Mouse (Mus musculus): ENCODE measurements around the gene Syt7.
A peak's percentile ranks its signal among the peaks of the same experiment; 100 is the strongest.

Gene Syt7

DNA sequence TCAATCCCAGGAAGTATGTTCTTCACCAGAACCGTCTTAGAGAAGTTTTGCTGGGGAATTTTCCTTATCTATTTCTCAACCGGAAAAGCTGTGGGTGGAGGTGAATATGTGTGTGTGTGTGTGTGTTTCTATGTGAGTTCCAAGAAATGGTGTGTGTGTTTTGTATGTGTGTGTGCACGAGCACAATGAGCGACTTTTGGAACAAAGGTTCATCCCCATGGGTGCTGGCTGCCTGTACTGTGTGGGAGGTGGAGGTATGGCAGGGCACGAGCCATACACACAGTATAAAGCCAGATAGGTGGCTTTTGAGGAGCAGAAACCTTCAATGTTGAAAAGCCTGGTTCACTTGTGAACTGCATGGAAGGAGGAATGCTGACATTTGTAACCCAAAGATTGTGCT, 1.2 kb upstream of the Syt7 start:
- no peak for DNase-seq (ENCODE audit: extremely low read depth, low read depth, low spot score)

- DNase-seq (ENCODE audit: extremely low read depth, low read depth, low spot score) = no peak
These were observed 655 bp downstream of the Syt7 start for GRCm38 (mm10) chr19:10389391-10390098.

- DNase-seq (ENCODE audit: extremely low read depth, low read depth, low spot score) = no peak
These were observed 1.3 kb downstream of the Syt7 start for GRCm38 (mm10) chr19:10390099-10390680.

DNA sequence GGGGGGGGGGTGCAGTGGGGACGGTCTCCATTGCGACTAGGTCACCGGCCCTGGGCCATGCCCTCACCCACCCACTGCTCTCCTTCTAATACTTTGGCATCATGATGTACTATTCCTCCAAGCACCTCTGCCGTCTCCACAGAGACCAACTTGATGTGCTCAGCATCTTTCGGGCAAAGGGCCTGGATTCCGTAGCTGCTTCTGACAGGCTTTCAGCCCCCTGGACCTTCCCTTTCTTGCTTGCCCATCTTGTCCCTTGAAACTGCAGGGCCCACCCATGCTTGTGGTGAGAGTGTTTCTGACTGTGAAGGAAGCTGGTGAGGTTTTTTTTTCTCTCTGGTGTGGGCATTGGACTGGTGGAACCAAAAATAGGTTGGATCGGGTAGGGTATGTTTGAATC, 2.1 kb downstream of the Syt7 start:
- DNase-seq (ENCODE audit: extremely low read depth, low read depth, low spot score) = no peak

DNA sequence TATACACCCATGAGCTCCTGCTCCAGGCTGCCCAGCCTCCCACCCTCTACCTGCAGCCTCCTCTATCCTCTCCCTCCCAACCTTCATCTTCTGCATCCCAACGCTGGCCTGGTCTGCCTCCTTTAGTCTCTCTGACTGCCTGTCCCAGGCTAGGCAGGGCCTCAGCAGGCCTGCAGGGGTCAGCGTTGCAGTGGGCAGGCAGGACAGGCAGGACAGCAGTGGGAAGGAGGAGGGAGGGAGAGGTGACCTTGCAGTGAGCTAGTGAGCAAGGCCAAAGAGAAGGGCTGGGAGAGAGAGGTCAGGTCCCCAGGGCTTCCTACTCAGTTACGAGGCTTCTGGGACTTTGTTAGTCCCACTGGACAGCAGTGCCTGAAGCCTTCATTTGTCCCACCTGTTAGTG, 3.1 kb downstream of the Syt7 start:
- DNase-seq (ENCODE audit: extremely low read depth, low read depth, low spot score) = no peak

DNA sequence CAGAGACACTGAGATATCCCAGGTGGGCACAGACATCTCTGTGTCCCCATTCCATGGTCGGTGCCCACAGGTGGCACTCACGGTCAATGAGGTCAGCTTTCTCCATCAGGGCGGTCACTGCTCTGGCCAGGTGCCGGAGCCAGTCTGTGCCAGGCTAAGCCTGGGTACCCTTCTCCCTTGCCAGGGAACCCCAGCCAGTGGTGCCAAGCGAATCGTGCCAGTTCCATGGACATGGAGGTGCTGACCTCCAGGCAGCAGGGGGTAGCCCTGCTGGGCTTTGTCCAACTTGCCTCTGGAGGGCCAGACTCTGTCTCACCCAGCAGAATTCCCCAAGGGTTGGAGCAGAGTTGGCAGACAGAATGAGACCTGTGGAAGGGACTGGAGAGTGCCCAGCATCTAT, 4.6 kb downstream of the Syt7 start:
- DNase-seq (ENCODE audit: extremely low read depth, low read depth, low spot score) = no peak

DNA sequence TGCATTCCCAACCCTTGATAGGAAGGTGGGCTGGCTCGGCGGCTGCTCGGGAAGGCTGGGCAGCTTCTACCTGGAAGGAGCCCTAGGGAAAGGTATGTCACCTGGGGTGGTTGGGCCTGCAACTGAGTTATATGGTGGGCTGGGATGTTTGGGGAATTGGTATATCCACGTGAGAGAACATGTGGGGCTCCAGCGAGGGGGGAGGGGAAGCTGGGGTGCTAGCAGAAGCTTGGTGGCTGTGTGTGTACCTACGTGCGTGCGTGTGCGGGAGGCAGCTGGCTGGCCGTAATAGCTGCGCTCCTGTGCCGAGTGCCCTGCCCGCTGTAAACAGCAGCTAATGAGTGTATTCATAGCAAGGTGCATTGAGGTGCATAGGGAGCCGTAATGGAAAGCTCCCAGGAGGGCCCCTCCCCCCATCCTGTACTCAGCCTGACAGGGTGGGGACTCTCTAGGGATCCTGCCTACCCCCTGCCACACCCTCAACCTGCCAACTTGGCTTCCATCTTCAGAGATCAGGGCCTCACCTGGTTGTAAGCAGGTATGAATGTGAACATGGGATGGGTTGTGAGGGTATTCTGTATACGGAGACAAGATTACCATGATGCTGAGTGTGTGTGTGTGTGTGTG, 5.1 kb downstream of the Syt7 start:
- no peak for DNase-seq (ENCODE audit: extremely low read depth, low read depth, low spot score)

DNA sequence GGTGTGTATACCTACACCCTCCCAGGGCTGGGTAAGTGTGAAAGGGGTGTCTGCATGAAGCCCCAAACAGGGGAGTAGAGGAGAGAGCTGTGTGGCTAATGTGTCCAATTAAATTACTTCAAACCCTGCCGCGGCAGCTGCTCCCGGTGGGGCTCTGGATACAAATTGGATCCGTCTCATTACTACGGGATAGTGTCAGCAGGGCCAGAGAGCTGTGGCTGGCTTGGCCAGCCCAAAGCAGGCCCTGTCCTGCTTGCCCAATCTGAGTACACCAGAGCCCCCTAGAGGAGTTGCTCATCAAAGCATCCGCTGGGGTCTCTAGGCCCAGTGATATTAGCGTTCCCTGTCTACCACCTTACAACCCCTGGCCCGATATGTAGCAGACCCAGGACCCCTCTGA, 6.3 kb downstream of the Syt7 start:
- no peak for DNase-seq (ENCODE audit: extremely low read depth, low read depth, low spot score)

DNA sequence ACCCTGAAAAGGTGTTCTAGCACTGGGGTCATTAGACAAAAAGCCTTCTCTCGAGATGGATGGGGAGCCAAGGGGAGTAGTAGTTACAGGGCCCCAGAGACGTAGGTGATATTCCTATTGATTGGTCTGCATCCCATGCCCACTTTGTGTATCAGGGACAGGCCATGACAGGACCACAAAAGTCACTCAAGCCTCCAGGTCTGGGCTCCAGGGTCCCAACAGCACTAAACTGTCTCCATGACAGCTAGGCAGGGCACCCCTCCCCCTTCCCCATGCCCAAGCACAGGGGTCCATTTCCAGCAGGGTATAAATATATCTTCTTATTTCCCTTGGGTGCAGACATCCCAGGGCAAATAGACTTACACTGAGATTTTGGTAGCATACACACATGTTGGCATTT, 8.1 kb downstream of the Syt7 start:
- DNase-seq (ENCODE audit: extremely low read depth, low read depth, low spot score) = no peak

- no peak for DNase-seq (ENCODE audit: extremely low read depth, low read depth, low spot score)
These were observed 8.7 kb downstream of the Syt7 start for GRCm38 (mm10) chr19:10397479-10398153.

GRCm38 (mm10) chr19:10398296-10398695, 9.4 kb downstream of the Syt7 start:
- DNase-seq (ENCODE audit: extremely low read depth, low read depth, low spot score) = no peak

GRCm38 (mm10) chr19:10402771-10403494, 14.0 kb downstream of the Syt7 start:
- DNase-seq (ENCODE audit: extremely low read depth, low read depth, low spot score) = peak; percentile 21

- no peak for DNase-seq (ENCODE audit: extremely low read depth, low read depth, low spot score)
These were observed 14.9 kb downstream of the Syt7 start for GRCm38 (mm10) chr19:10403593-10404380.

DNA sequence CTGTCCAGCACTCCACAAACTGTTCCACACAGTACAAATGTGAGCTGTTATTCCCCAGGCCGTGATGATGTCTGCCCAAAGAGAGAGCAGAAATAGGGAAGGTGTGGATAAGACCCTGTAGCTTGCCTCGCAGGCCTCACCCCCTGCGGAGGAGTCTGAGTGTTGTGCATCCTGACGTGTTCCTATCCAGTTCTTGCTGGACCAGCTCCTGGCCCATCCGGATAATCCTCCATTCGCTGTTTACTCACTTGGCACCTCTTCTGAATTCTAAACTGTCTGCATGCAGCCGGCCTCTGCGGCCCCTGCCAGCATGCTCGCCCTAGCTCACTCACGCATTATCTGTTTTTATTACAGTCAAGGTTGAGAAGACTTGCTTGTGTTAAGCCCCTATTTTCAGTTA, 15.5 kb downstream of the Syt7 start:
- no peak for DNase-seq (ENCODE audit: extremely low read depth, low read depth, low spot score)

DNA sequence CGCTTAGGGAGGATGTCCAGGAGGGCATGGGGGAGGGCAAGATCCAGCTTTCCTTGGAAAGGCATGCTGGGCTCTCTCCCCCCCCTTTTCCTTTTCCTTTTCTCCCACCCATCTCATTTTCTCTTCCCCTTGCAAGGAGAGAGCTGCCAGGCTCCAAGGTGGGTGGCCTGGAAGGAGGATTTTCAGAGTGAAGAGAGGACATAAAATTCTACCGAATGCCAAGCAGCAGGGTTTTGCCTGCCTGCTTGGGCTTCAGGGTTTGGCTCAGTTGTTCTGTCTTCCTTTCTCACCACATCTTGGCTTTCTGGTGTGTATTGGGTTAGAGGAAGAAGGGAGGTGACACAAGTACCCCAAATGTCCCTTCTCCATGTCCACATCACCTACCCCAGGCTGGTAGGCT, 16.0 kb downstream of the Syt7 start:
- no peak for DNase-seq (ENCODE audit: extremely low read depth, low read depth, low spot score)

DNA sequence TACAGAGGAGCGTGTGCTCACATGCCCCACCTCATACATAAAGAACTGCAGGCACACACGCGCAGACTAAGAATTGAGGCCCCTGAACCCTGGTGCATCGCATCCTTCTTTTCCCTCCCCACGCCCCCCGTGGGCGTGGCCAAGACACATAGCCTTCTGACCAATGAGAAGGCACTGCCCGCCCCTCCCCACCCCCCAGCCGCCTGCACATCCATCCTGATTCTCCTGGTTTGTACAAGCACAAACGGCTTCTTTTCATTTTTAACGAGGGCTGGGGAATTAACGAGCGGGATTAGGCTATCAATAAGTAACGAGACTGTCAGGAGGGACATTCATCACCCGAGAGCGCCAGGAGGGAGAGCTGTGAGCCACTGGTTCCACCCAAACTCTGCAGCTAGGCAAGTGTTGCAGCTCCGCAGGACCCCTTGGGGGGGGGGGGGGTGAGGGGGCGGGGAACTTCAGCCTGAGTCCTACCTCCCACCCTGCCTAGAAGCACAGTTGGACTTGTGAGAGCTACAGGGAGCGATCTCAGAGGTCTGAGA, 24.9 kb downstream of the Syt7 start:
- DNase-seq (ENCODE audit: extremely low read depth, low read depth, low spot score) = no peak

DNA sequence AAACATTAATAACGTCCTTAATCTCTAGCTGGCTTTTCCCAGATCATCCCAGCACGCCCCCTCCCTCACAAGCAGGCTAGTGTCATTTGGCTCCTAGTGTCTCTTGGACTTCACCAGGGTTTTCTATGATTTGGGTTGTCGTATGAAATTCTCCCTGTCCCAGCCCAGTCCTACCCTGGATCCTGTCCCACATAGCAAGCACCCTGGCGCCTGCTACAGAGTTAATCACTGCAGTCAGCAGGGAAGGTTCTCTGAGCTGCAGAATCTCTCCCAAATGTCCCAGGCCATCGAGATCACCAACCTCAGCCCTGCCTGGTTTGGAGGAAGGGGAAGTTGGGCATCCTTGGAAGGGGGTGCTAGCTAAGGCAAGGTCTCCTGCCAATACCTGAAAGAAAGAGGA, 26.6 kb downstream of the Syt7 start:
- no peak for DNase-seq (ENCODE audit: extremely low read depth, low read depth, low spot score)

DNA sequence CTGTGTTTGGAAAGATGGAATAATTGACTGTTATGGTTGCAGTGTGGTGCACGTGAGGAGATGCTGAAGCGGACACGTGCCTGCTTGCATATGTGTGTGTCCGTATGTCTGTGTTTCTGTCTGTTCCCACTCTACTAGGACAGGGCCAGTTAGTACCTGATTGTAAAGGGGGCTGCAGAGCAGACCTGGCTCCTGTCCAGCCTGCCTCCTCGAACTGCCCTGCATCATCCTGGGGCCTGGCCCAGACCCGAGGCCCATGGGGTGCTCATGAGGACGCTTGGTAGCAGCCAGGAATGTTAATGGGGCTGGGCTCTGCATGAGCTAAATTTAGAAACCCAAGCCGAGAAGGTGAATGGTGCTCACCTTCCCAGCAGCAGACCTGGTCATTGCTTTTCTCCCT, 28.0 kb downstream of the Syt7 start:
- no peak for DNase-seq (ENCODE audit: extremely low read depth, low read depth, low spot score)

DNA sequence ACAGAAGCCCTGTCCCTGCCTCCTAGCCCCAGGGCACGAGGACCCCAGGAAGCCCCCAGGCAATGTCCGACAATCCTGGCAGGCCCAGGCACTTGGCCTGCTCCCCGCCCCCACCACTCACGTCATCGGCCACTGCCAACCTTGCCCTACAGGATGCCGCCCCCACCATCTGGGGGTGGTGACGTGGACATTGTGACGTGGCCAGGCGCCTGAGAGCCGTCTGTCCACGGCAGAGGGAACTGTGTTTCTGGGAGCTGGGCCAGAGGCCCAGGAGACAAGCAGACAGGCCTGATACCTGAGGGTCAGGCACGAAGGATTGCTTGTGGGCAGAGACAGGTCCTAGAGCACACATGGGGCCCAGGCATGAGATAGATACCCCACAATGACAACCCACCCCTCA, 28.5 kb downstream of the Syt7 start:
- no peak for DNase-seq (ENCODE audit: extremely low read depth, low read depth, low spot score)

All from fat pad, adult 2 months (tissue).